Mouse (Mus musculus) lung, postnatal 0 days (tissue): Measurements from ENCODE around the gene Cdca8.

Experiments
- CTCF ChIP-seq: IDR thresholded peaks from 2 replicates; pipeline ENCODE4 v1.5.1; 2016; ENCODE audit warnings: antibody characterized with exemption, mild to moderate bottlenecking
- EP300 ChIP-seq: IDR thresholded peaks from 2 replicates; pipeline ENCODE4 v1.6.1; 2016; ENCODE audit warnings: antibody characterized with exemption, mild to moderate bottlenecking, control low read depth

DNA sequence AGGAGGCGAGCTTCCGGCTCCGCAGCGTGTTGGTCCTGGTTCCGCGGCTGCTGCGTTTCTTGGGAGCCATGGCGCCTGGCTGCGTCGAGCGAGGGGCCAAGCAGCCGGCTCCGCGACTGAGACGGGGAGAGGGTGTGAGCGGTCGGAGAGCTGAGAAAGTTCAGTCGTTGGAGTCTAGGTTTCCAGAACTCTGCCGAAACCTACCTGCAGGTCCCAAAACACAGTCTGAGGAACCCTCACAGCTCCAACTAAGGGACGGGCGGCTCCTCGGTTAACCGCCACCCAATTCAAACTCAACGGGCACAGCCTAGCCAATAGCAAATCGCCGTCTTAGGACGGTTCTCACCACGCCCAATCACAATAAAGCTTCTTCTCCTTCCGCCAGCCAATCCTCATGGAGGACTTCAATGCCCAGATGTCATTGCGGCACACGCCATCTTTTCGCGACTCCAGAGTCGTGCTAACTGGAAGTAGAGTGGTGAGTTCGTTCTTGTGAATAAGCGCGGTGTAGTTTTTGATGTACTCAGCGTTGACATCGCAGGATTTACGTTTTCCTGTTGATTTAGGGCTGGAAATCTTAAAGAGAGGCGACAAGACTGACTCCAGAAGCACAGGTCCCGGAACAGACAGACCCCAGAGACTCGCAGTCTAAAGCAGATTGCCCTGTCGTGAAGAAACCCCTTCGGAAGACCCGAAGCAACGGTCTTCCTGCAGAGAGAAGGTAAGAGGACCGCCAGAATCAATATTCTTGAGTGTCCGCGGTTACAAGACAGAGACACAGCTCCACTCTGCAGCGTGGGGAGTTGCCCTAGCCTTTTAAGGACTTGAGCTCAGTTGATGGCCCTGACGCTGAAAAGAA, 2.3 kb downstream of the Cdca8 start, which contains the start of gene 9930104L06Rik:
- peak; percentile 82 for TF ChIP-seq EP300
- TF ChIP-seq CTCF: no peak
